Mouse (Mus musculus): ENCODE results near the gene Anxa4.

The Anxa4 gene

GRCm38 (mm10) chr6:86765637-86766059, 27.7 kb downstream of the Anxa4 start:
- CTCF ChIA-PET, result interaction anchor here (0.9 kb wide), 1 partner anchor 41 kb away, joined by 3 read pairs; no protein-coding TSS in a partner anchor

GRCm38 (mm10) chr6:86754105-86754863, 39.1 kb downstream of the Anxa4 start:
- CTCF ChIA-PET, result no interaction called here

GRCm38 (mm10) chr6:86752843-86753485, 40.4 kb downstream of the Anxa4 start:
- CTCF ChIA-PET, result no interaction called here

- CTCF ChIA-PET, result no interaction called here
These were observed 42.4 kb downstream of the Anxa4 start for GRCm38 (mm10) chr6:86750961-86751360.

GRCm38 (mm10) chr6:86749817-86750216, 43.6 kb downstream of the Anxa4 start:
- CTCF ChIA-PET, result interaction anchor here (0.7 kb wide), 1 partner anchor 865 kb away, joined by 15 read pairs; no protein-coding TSS in a partner anchor

GRCm38 (mm10) chr6:86747171-86747570, 46.2 kb downstream of the Anxa4 start:
- CTCF ChIA-PET, result interaction anchor here (0.6 to 2.6 kb wide), 2 partner anchors 60 to 82 kb away, joined by 3 to 34 read pairs; no protein-coding TSS in a partner anchor

GRCm38 (mm10) chr6:86740652-86741051, 52.7 kb downstream of the Anxa4 start:
- CTCF ChIA-PET, result no interaction called here

GRCm38 (mm10) chr6:86736830-86737229, 56.6 kb downstream of the Anxa4 start:
- CTCF ChIA-PET, result interaction anchor here (0.5 kb wide), 1 partner anchor 1476 kb away, joined by 5 read pairs; no protein-coding TSS in a partner anchor

DNA sequence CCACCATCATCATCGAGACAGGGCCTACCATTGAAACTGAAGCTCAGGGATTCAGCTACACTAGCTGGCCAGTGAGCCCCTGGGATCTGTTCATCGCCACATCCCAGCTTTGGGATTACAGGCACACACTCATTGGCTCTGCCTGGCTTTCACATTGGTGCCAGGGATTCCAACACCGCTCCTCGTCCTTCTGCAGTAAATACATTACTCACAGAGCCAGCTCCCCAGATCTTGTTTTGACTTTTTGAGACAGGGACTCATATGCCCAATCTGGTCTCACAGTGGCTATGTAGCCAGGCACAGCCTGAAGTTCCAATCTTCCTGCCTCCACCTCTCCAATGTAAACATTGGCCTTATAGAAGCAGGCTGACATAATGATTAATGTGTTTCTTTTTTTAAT, 57.1 kb downstream of the Anxa4 start:
- CTCF ChIA-PET, result interaction anchor here (0.5 kb wide), 1 partner anchor 1475 kb away, joined by 5 read pairs; no protein-coding TSS in a partner anchor

DNA sequence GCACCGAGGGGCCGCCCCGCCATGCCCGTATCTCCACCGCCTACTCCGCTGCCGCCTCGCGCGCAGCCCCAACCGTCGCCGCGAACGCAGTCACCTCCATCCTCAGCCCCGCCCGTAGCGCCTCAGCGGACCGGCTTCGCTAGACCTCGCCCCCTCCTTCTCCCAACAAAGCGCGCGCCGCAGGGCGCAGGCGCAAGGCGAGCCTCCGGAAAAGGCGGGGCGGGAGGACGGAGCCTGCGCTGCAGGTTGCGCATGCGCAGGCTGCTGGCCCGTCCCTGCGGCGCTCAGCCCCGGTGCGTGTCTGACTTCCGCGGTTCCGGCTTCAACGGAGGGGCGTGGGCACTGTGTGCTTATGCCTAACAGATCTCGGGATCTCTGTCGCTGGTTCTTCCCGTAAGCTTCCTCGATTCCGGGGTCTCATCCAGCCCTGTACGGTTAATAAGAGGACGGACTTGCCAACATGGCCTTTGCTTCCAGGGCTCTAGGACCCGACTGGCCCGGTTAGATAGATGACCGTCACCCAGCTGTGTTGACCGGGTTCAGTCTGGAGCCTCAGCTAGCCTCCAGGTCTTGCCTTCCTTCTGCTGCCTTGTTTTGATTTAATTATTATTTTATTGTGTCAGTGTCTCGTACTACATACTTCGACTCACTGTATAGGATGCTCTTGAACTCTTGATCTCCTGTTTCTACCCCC, 60.1 kb downstream of the Anxa4 start, which contains the start of gene Gmcl1:
Gene Gmcl1 (minus strand): TSS at position 201 of the 694 bp plus-strand sequence.
- CTCF ChIA-PET, result interaction anchor here (0.6 kb wide), 1 partner anchor 60 kb away, joined by 3 read pairs; no protein-coding TSS in a partner anchor

DNA sequence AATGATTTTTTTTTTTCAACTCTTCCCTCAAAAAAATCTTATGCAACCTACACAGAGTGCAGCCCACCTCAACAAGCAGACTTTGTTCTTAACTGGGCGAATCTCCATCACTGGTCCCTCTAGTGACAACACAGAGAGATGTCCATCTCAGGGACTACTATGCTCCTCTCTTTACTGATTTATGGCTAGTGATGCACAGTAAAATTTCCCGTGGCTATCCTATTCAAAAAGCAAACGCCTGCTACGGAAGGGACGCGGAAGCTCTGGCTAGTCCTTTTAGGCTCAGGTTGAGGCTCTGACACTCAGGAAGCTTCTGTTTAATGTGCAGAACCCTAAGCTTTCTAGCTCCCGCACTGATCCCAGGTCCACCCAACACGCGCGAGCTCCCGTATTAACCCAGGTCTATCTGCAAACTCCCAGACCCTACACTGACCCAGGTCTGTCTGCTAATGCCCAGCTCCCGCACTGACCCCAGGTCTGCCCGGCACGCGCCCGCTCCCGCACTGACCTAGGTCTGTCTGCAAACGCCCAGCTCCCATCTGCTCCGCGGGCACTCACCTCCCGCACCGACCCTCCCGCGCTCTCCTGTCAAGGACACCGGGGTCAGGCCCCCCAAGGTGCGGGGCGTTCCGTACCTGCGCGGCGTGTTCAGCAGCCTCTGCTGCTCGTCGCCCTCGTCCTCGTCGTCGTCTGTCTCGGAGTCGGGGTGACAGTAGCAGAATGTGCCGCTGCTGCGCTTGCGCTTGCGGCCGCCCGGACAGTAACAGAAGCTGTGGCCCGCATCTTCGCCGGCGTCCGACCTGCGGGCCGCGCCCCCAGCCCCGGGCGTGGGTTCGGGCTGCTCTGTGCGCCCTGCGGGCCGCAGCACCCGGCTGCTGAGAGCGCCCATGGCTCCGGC, 60.9 kb downstream of the Anxa4 start:
- CTCF ChIA-PET, result interaction anchor here (0.5 kb wide), 1 partner anchor 209 kb away, joined by 4 read pairs; no protein-coding TSS in a partner anchor

DNA sequence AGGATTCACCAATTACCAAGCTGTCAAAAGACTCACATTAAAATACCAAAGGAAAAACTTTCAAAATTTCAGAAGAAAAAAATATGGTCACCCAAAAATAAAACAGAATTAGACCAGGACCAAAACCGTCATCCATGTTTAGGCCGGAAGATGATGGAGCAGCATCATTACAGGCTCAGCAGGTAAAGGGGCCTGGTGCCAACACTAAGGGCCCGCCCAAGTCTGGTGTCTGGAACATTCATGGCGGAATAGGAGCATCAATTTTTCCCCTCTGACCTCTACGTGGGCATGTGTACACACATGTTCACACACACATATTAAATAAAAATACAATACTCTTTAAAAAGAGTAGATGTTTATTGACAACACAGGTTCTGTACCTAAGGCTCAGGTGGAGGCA, 64.7 kb downstream of the Anxa4 start:
- CTCF ChIA-PET, result no interaction called here

DNA sequence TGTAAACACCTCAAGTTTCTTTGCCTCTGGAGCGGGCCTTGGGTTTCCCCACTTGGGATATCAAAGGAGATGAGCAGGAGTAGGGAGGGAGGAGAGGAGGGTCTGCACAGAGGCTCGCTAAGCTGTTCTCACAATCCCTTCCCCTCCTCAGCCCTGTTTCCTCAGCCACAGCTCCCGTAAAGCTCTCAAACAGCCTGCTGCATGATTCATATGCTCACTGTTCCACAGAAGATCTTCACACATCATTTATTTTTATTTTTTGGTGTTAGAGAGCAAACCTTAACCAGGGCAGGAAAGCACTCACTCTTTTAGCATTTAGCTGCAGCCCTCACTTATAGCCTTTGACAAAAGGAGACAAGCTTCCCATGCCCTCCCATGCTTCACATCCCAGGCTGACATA, 71.4 kb downstream of the Anxa4 start:
- CTCF ChIA-PET, result no interaction called here

GRCm38 (mm10) chr6:86708072-86708774, 85.2 kb downstream of the Anxa4 start:
- CTCF ChIA-PET, result no interaction called here

DNA sequence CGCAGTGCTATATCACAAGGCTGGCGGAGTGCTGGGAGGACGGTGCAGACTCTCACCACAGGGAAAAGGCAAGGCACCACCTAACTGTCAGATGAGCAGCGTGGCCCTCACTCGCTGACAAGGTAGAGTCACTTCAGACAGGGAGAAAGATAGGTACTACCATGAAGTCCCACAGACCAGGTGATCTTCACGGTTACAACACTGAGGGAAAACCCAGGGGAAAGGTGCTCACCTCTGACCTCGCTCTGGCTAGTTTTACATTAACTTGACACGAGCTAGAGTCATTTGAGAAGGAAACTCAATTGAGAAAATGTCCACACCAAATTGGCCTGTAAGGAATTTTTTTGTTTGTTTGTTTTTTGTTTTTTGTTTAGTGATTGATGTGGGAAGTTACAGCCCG, 90.8 kb downstream of the Anxa4 start:
- CTCF ChIA-PET, result no interaction called here

DNA sequence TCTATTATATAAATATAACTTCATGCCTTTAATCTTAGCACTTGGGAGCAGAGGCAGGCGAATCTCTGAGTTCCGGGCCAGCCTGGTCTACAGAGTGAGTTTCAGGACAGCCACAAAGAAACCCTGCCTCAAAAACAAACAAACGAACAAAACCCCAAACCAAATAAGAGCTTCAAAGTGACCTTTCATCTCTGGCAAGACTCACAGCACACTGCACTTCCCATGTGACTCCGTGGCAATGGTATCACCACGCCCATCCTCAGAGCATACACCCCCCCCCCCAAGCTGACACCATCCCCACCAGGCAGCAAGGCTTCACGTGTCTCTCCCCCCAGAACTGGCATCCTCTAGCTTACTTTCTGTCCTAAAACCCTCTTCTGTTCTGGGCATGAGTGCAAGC, 95.5 kb downstream of the Anxa4 start:
- CTCF ChIA-PET, result no interaction called here

- CTCF ChIA-PET, result no interaction called here
These were observed 97.2 kb downstream of the Anxa4 start for GRCm38 (mm10) chr6:86696213-86696612.

DNA sequence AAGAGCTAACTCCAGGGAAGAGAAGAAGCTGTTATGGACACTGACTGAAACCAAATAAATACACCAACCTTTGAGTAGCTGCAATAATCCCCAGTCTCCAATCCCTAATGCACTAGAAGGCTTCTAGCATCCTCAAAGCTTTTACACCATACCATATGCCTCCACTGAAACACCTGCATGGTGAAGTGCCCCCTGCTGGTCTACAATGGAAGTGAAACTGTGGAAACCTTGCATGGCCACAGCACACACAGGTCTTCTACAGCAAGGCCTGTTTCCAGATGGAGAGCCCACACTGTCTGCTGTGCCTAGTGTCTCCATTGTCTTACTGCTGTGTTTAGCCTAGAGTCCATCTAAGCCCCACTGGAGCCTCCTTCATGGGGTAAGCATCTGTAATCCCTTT, 98.9 kb downstream of the Anxa4 start:
- CTCF ChIA-PET, result no interaction called here

- CTCF ChIA-PET, result no interaction called here
These were observed 103.7 kb downstream of the Anxa4 start for GRCm38 (mm10) chr6:86689671-86690070.

GRCm38 (mm10) chr6:86686971-86687370, 106.4 kb downstream of the Anxa4 start:
- CTCF ChIA-PET, result interaction anchor here (0.6 kb wide), 1 partner anchor 228 kb away, joined by 3 read pairs; no protein-coding TSS in a partner anchor

Data from spleen, embryonic (tissue).